20 mouse cellular contexts compared by ENCODE assay signal in genomic region chr1:188153665-188154064, GRCm38 (mm10).
"Had no signal": no experiment of that assay in that cellular context is flagged by ENCODE, and none has a peak within 500 bp of the region (broad histone marks: within the 10 kb centered on the region; RNA-seq: fewer than 3 reads in every experiment).

No protein-coding gene starts in this region.

- DNase-seq: lung, embryonic 14.5 days; lung, postnatal 10 days; lung, postnatal 4 days; midbrain, embryonic 14.5 days; retina, postnatal 1 day; right cerebral cortex, adult 18-20 months; right cerebral cortex, postnatal 25 days; right cerebral cortex, postnatal 4 days; spleen, adult 18-20 months; thymus, adult 2 months; thymus, postnatal 25 days; thymus, postnatal 4 days had no signal

- H3K36me3 ChIP-seq: midbrain, embryonic 10.5 days; midbrain, embryonic 12.5 days; neural tube, embryonic 13.5 days; neural tube, embryonic 15.5 days; stomach, embryonic 15.5 days had no signal

- H3K27ac ChIP-seq: midbrain, embryonic 10.5 days; midbrain, embryonic 12.5 days; neural tube, embryonic 13.5 days; neural tube, embryonic 15.5 days; stomach, embryonic 15.5 days; stomach, postnatal 0 days had no signal

- H3K9me3 ChIP-seq: midbrain, embryonic 10.5 days; midbrain, embryonic 12.5 days; neural tube, embryonic 13.5 days; neural tube, embryonic 15.5 days; stomach, embryonic 15.5 days had no signal

- H3K4me1 ChIP-seq: stomach, embryonic 15.5 days had no signal

- ATAC-seq: midbrain, embryonic 16.5 days had no signal

- H3K4me3 ChIP-seq: midbrain, embryonic 10.5 days; midbrain, embryonic 12.5 days; myocyte; neural tube, embryonic 13.5 days; neural tube, embryonic 15.5 days; stomach, embryonic 15.5 days had no signal

- H3K27me3 ChIP-seq: stomach, embryonic 15.5 days had no signal

- H3K9ac ChIP-seq: lung, embryonic 14.5 days; midbrain, embryonic 12.5 days; neural tube, embryonic 13.5 days; neural tube, embryonic 15.5 days; stomach, embryonic 15.5 days had no signal

- H3K4me2 ChIP-seq: lung, embryonic 14.5 days; stomach, embryonic 15.5 days had no signal
